Mouse (Mus musculus) bone marrow, adult 2 months (tissue): ENCODE measurements at regions not wholly inside any gene's neighbourhood (a gene's known extent, or its start where the extent isn't known, plus 50 kb on each side); places are given as distances from the start of the nearest gene placed in this dataset.

Experiments
- CTCF ChIP-seq: fragments of 200-500 bp; IDR thresholded peaks from 2 replicates; pipeline ENCODE4 v1.5.1; 2011; ENCODE audit warnings: low read length, control low read depth; ENCODE audit not compliant: control insufficient read depth, insufficient read depth
- POLR2A ChIP-seq: fragments of 200-500 bp; IDR thresholded peaks from 2 replicates; pipeline ENCODE4 v1.6.1; 2011; ENCODE audit warnings: low read depth, mild to moderate bottlenecking, control low read depth, low read length, borderline replicate concordance; ENCODE audit not compliant: control insufficient read depth

DNA sequence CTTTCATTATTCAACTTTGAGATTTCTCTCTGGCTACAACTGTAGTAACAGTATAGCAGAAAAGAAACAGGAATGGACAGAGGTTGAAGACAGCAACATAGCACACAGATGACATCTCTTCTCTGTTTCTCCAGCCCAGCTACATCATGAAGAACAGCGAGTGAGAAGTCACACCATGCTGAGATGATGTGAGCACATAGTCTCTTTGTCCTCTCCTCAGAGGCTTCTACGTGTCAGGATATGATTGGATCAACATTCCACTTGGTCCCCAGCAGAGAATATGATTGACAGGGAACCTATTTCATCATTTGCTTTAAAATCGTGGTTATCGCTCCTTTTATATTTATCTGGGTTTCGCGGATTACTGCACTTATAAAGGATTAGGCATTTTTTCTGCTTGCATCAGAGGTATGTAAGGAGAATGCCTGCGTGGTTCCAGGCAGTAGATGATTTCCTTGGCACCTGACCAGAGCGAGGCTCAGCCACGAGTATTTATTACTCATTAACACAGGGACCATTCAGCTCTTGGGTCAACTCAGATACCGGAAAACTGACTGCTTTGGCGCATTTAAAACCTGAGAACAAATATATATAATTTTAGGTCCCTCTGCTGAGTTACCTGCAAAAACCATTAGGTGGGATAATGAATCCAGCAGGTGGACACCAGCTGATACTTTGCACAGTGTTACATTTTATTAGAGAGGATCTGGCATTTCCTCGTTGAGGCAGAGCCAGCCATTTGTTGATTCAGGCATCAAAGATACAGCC lies 237.9 kb upstream of the Gm5148 start:
- TF ChIP-seq CTCF (no peak), POLR2A (no peak)
